Mouse (Mus musculus): ENCODE measurements around the gene Stat5a. TPM values are rescaled to one million over a fixed set of nuclear protein-coding genes. Genes with fewer than 3 reads are reported as not detected.

The Stat5a gene
- total RNA-seq, 2 experiments from 2014 or later, result 2.4 to 3.9 TPM

GRCm38 (mm10) chr11:100860198-100861048 is 1.3 kb downstream of the Stat5a start:
- DNase-seq (ENCODE audit: low spot score in 2 of 2), result peak; percentile 41 to 60

DNA sequence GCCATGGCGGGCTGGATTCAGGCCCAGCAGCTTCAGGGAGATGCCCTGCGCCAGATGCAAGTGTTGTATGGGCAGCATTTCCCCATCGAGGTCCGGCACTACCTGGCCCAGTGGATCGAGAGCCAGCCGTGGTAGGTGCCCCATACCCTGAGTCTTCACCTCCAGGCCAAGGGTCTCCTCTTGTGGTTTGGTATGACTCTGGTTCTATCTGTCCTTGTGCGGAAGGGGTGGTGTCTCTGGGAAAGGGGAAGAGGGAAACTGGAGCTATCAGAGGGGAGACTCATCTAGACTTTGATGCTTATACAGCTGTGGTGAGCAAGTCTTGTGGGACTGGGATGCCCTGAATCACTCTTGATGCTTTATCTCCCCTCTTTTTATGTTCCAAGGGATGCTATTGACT is 2.2 kb downstream of the Stat5a start:
- no peak for DNase-seq (ENCODE audit: low spot score in 2 of 2)

DNA sequence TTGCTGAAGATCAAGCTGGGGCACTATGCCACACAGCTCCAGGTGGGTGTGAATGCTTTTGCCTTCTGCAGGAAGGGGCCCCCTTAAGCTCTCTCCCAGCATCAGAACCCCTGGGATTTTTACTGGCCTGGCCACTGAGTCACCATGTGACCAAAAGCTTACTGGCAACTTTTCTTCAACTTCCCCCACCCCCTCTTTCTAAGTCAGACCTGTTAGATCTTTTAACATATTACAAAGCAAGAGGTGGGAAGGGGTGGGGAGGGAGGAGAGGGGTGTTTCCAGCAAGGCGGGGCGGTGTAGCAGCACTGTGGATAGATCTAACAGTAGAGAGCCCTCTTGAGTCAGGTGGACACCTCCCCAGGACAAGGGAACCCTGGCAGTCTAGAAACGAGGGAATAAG is 2.7 kb downstream of the Stat5a start:
- no peak for DNase-seq (ENCODE audit: low spot score in 2 of 2)

DNA sequence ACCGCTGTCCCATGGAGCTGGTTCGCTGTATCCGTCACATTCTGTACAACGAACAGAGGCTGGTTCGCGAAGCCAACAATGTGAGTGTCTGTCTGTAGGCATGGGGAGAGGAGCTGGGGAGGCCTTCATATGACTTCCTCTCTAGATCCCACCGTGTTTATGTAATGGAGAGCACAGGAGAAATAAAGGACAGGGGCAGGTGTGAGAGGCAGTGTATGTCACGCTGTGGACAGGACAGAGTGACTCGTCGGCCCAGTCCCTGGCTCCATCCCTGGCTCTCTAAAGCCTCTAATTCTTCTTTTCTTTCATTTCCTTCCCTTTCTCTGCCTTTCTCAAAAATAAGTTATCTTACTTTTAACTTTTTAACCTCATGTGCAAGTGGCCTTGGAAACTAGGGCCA is 4.0 kb downstream of the Stat5a start:
- no peak for DNase-seq (ENCODE audit: low spot score in 2 of 2)

DNA sequence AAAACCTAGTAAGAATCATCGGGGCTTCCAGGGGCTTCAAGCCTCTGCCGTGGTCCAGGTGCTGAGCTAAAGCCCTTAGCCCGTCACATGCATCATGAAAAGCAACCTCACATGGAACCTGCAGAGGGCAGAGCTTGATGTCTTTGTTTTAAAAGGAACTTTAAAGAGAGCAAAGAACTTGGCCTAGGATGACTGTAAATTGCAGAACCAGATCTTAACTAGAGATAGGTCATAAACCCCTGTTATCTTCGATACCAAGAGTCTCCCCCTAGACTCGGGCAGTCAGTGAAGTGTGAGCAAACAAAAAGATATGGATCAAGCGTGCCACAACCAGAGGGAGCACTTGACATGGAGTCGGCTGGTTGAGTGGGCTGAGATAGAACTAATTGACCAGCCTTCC is 6.5 kb downstream of the Stat5a start:
- DNase-seq (ENCODE audit: low spot score in 2 of 2), result no peak

GRCm38 (mm10) chr11:100870256-100870967 is 11.3 kb downstream of the Stat5a start:
- DNase-seq (ENCODE audit: low spot score in 2 of 2), result peak; percentile 40 to 50

- no peak for DNase-seq (ENCODE audit: low spot score in 2 of 2)
Measured at GRCm38 (mm10) chr11:100870968-100871350, 11.8 kb downstream of the Stat5a start.

GRCm38 (mm10) chr11:100875761-100876160 is 16.6 kb downstream of the Stat5a start:
- no peak for DNase-seq (ENCODE audit: low spot score in 2 of 2)

DNA sequence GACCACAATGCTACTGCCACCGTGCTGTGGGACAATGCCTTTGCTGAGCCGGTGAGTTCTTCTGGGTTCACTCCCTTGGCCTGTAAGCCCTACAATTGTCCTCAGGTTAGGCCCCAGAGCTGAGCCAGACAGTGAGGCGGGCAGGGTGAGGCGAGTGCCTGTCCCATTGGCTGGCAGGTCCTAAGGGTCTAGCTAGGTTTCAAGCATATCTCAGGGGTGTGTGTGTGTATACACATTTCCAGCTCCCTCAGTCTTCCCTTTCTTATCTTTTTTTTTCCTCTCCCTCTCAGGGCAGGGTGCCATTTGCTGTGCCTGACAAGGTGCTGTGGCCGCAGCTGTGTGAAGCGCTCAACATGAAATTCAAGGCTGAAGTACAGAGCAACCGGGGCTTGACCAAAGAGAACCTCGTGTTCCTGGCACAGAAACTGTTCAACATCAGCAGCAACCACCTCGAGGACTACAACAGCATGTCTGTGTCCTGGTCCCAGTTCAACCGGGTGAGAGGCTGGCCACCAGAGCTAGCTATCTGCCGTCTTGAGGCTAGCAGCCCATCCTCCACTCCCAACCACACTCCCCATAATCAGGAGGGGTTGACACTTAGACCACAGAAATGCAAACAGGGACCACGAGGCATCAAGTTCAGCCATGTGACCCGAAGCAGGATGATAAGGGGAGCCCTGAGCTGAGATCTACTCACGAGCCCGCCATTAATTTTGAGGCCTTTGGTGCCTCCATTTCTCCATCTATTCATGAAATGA is 20.3 kb downstream of the Stat5a start:
- DNase-seq (ENCODE audit: low spot score in 2 of 2), result no peak

DNA sequence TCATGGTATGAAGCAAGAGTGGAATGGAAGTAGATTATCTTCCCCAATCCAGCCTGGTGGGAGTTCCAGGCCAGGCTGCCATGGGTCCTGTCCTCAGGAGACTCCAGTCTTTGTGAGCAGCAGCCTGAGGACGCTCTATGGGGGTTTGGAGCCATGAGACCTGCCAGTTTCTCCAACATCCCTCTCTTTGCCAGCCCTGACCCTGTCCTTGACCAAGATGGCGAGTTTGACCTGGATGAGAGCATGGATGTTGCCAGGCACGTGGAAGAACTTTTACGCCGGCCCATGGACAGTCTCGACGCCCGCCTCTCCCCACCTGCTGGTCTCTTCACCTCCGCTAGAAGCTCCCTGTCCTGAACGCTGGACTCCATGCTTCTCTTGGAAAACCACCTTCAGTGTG is 24.5 kb downstream of the Stat5a start:
- no peak for DNase-seq (ENCODE audit: low spot score in 2 of 2)

DNA sequence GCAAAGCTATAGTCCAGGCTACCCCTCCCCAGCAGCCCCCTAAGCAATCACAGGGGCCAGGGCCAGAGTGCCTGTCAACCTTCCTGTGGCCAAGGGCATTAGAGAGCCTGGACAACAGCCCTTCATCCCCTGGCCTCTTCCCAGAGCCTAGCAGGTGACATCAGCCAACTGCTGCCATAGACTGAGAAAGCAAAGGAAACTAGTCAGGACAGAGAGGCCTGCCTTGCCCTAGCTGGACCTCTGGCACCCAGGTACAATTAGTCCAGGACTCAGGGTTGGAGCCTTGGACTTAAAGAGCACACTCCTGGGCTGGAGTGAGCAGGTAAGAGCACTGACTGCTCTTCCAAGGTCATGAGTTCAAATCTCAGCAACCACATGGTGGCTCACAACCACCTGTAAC is 26.3 kb downstream of the Stat5a start:
- DNase-seq (ENCODE audit: low spot score in 2 of 2), result no peak

- DNase-seq (ENCODE audit: low spot score in 2 of 2), result no peak
Measured at GRCm38 (mm10) chr11:100886188-100886740, 27.1 kb downstream of the Stat5a start.

GRCm38 (mm10) chr11:100887236-100887635 is 28.1 kb downstream of the Stat5a start:
- DNase-seq (ENCODE audit: low spot score in 2 of 2), result no peak

DNA sequence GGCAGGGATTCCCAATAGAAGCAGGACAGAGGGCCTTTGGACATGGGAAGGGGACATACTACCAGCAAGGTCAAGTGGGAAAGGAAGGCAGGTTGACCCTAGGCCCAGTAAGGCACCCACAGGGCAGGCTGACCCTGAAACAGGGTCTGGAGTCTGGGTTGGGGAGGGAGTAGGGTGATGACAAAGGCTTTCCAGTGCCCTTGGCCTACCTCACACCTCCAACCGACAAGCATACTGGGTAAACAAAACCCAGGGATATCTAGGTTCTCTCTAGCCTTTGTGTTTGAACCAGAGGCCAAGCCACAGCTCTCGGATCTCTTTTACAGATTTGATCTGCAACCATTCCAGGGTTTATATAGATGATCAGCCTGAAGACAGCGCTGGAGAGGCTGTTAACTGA is 28.6 kb downstream of the Stat5a start:
- DNase-seq (ENCODE audit: low spot score in 2 of 2), result no peak

DNA sequence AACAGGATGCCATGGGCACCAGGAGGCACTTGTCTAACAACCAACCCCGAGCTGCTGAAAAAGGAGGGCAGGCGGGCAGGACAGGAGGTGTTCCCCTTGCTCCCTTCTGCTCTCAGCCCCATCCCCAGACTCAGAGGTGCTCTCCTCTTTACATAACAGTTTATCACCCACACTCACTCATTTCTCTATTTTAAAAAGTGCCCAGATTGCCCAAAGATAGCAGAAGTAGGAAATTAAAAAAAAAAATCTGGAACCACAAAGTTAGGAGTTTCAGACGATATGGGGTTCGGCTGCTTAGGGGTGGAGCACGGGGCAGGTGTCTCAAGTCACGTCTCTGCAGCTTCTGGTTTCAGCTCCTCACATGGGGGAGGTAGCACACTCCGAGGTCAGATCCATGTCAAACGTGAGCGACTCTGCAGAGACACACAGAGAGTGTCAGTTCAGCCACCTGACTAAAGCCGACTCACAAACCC is 29.2 kb downstream of the Stat5a start:
- DNase-seq (ENCODE audit: low spot score in 2 of 2), result no peak

GRCm38 (mm10) chr11:100890481-100890880 is 31.3 kb downstream of the Stat5a start:
- DNase-seq (ENCODE audit: low spot score in 2 of 2), result no peak

GRCm38 (mm10) chr11:100891256-100892123 is 32.3 kb downstream of the Stat5a start:
- DNase-seq (ENCODE audit: low spot score in 2 of 2), result no peak

DNA sequence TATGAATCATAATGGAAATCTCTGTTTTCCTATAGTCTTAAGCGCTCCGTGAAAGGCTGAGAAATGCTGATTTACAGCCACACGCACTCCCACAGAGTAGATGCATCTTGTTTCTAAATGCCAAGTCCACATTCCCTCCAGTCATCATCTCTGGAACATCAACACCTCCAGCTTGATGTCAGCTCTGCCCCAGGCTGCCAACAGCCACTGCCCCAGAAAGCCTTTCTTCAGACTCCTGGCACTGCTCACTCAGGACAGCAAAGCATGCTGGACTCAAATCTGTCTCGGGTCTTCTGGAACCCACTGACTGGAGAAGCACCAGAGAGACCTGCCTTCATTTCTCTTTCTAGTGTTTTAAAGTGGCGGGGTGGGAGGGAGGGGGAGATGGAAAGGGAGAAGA is 33.3 kb downstream of the Stat5a start:
- DNase-seq (ENCODE audit: low spot score in 2 of 2), result no peak

- peak; percentile 92 for DNase-seq (ENCODE audit: low spot score in 2 of 2)
Measured at GRCm38 (mm10) chr11:100893482-100893881, 34.3 kb downstream of the Stat5a start.

- no peak for DNase-seq (ENCODE audit: low spot score in 2 of 2)
Measured at GRCm38 (mm10) chr11:100894146-100894918, 35.2 kb downstream of the Stat5a start.
